Mouse (Mus musculus): ENCODE measurements around the gene Crat. TPM values are rescaled to one million over a fixed set of nuclear protein-coding genes. Genes with fewer than 3 reads are reported as not detected.
A peak's percentile ranks its signal among the peaks of the same experiment; 100 is the strongest.

Gene Crat
- polyA plus RNA-seq, 1 experiment from 2014 or later: 24.4 TPM

DNA sequence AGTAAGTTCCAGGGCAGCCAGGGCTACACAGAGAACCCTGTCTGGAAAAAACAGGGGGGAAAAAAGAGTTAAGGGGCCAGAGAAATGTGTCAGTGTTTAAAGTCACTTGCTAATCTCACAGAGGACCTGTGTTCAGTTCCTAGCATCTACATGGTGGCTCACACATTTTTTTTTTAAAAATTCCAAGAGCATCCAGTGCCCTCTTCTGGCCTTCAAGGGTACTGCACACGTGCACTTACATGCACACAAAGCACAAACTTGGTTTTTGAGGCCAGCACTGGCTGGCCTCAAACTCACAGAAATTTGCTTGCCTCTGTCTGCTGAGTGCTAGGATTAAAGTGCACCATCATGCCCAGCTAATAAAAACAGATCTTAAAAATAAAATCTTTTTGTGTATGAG lies 34.9 kb upstream of the Crat start:
- H3K4me3 ChIP-seq (replicated peaks): no peak overlapping the region
- no peak overlapping the region for H3K4me2 ChIP-seq
- 62% methylated on average over 1 of the region's 1 CpGs for WGBS
- peaks cover 8% of the 10 kb centered on the region for H3K9me3 ChIP-seq
- ATAC-seq (ENCODE audit: insufficient number of reproducible peaks, insufficient read depth, low FRiP score, low TSS enrichment, low read depth): no peak
- no peak overlapping the region for H3K9ac ChIP-seq (replicated peaks)
- H3K27me3 ChIP-seq: no peaks in the 10 kb centered on the region
- no peak overlapping the region for H3K27ac ChIP-seq
- H3K36me3 ChIP-seq: peaks cover 75% of the 10 kb centered on the region
- H3K4me1 ChIP-seq (replicated peaks): peaks cover 16% of the 10 kb centered on the region

DNA sequence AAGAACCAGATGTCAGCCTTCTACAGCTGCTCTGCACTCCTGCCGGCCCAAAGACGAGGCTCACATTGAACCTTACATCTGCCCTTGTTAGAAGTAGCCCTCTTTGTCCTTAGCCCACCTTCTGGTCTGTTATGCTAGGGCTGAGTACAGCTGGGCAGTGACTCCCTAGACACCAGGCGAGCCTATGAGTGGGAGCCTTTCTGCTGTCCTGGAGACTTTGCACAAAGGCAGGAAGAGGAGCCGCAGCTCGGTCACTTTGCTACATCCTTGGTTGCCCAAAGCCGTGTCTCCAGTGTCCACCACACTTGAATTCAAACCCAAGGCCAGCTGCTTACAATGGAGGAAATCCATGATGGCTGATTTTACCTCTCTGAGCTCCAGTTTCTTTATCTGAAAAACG lies 32.8 kb upstream of the Crat start:
- ATAC-seq (ENCODE audit: insufficient number of reproducible peaks, insufficient read depth, low FRiP score, low TSS enrichment, low read depth): no peak
- 86% methylated on average over 7 of the region's 7 CpGs for WGBS
- Histone ChIP-seq H3K36me3 (peaks cover 84% of the 10 kb centered on the region), H3K4me1 (replicated peaks) (peaks cover 37% of the 10 kb centered on the region), H3K4me2 (no peak overlapping the region), H3K4me3 (replicated peaks) (no peak overlapping the region), H3K27me3 (no peaks in the 10 kb centered on the region), H3K9me3 (peaks cover 8% of the 10 kb centered on the region), H3K9ac (replicated peaks) (no peak overlapping the region), H3K27ac (0 out of 2 replicates have a peak overlapping the region, but pooled peaks have one; percentile 4)

DNA sequence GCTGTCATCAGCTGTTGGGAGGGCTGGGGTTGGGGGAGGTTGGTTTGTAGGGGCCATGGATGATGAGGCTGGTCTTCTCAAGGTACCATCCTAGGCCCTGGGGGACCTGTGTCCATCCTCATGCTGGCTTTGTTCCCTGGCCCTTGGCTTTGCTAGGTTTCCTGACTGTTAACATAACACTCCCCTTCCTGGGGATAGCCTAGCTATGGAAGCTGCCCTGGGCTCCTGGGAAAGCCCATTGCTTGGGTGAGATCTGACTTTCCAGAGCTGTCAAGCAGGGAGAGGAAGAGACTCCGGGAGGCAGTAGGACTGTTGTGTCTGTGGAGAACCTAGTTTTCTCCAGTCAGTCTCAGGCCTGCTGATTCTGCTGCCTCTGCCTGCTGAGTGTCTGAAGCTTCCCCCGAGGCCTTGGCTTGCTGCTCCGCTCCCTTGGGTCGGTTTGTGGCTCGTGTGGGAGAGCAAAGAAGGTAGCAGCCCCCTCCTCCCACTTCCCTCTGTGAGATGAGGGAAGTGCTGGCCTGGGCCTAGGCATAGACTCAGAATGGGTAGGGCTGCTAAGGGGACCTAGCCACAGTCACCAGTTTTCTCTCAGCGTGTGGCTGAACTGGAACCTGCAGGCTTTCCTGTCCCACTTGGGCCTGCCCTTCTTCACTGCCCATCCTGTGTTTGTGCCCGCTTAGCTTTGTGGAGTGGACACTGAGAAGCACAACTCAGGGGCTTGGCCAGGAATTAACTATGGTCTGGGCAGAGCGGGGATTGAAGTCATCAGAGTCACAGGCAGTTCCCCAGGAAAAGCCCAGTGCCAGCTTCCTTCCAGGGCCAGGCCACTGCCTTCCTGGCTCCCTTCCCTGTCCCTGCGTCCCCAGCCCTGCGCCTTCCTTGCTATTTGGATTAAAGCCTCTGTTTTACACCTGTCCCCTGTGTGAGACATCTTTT lies 31.5 kb upstream of the Crat start:
- WGBS: 85% methylated on average over 10 of the region's 10 CpGs
- Histone ChIP-seq H3K9ac (replicated peaks) (no peak overlapping the region), H3K9me3 (peaks cover 8% of the 10 kb centered on the region), H3K27ac (peak overlapping the region; percentile 36), H3K4me2 (no peak overlapping the region), H3K4me1 (replicated peaks) (peaks cover 50% of the 10 kb centered on the region), H3K36me3 (peaks cover 88% of the 10 kb centered on the region), H3K4me3 (replicated peaks) (no peak overlapping the region), H3K27me3 (no peaks in the 10 kb centered on the region)
- ATAC-seq (ENCODE audit: insufficient number of reproducible peaks, insufficient read depth, low FRiP score, low TSS enrichment, low read depth): no peak

DNA sequence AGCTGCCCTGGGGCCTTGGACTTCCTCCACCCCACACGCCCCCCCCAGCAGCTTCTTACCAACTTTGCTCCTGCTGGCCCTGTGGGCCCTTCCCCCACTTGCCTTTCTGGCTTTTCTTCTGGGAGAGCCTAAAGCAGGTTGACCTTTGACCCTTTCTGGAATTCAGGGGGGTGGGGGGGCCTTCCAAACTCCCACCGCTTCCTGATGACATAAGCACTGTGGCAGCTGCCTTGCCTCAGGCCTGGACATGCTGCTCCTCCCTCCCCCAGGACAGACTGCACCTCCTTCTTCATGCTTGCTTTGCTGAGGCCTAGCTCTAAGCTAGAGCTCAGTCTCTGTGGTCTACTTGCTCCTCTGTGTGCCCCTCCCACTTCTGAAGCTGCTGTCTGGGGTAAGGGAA lies 29.7 kb upstream of the Crat start:
- Histone ChIP-seq H3K27ac (peak overlapping the region; percentile 100), H3K9ac (replicated peaks) (peak overlapping the region; percentile 44), H3K4me3 (replicated peaks) (no peak overlapping the region), H3K27me3 (no peaks in the 10 kb centered on the region), H3K9me3 (peaks cover 4% of the 10 kb centered on the region), H3K4me2 (0 out of 2 replicates have a peak overlapping the region, but pooled peaks have one; percentile 8), H3K36me3 (peaks cover 82% of the 10 kb centered on the region), H3K4me1 (replicated peaks) (peaks cover 60% of the 10 kb centered on the region)
- no peak for ATAC-seq (ENCODE audit: insufficient number of reproducible peaks, insufficient read depth, low FRiP score, low TSS enrichment, low read depth)
- 34% methylated on average over 2 of the region's 2 CpGs for WGBS

DNA sequence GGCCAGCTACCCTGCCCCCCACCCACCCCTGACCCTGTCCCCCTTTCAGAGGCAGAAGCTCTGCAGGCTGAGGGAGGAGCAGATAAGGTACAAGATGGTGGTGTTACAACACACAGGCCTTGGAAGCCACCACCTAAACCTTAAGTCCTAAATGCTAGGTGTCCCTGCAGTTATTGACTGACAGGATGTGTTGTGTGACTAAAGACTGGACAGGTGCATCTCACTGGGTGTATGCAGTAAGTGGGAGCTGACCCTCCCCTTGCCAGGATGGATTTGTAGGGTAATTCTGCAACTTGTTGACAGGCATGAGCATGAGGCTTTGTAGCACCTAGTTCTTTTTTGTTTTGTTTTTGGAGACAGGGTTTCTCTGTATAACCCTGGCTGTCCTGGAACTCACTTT lies 28.8 kb upstream of the Crat start:
- Histone ChIP-seq H3K36me3 (peaks cover 82% of the 10 kb centered on the region), H3K27ac (peak overlapping the region; percentile 100), H3K4me1 (replicated peaks) (peaks cover 69% of the 10 kb centered on the region), H3K4me2 (0 out of 2 replicates have a peak overlapping the region, but pooled peaks have one; percentile 4), H3K9ac (replicated peaks) (0 out of 2 replicates have a peak overlapping the region, but pooled peaks have one; percentile 27), H3K27me3 (no peaks in the 10 kb centered on the region), H3K9me3 (no peaks in the 10 kb centered on the region; the same call in 1 of the 2 replicates), H3K4me3 (replicated peaks) (no peak overlapping the region)
- no peak for ATAC-seq (ENCODE audit: insufficient number of reproducible peaks, insufficient read depth, low FRiP score, low TSS enrichment, low read depth)

DNA sequence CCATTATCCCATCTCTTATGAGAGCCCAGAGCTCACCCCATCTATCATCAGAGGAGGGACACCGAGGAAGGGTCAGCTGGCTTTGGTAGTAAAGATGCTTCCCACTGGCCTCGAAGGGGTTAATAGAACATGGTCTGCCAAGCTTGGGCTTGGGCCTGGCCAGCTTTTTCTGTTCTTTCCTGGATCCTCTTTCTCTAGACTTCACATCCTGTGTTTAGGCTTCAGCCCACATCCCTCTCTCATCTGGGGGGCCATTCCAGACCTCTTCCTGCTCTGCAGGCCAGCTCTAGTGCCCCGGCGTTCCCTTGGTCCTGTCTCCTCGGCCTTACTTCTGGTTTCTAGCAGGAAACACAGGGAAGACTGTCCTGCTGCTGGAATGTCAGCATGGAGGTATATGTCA lies 28.4 kb upstream of the Crat start:
- Histone ChIP-seq H3K9ac (replicated peaks) (0 out of 2 replicates have a peak overlapping the region, but pooled peaks have one; percentile 27), H3K4me1 (replicated peaks) (peaks cover 71% of the 10 kb centered on the region), H3K4me2 (peak overlapping the region; percentile 4; the same call in 1 of the 2 replicates), H3K36me3 (peaks cover 82% of the 10 kb centered on the region), H3K27me3 (no peaks in the 10 kb centered on the region), H3K9me3 (no peaks in the 10 kb centered on the region), H3K4me3 (replicated peaks) (no peak overlapping the region), H3K27ac (peak overlapping the region; percentile 100)
- no peak for ATAC-seq (ENCODE audit: insufficient number of reproducible peaks, insufficient read depth, low FRiP score, low TSS enrichment, low read depth)
- WGBS: 79% methylated on average over 5 of the region's 5 CpGs

DNA sequence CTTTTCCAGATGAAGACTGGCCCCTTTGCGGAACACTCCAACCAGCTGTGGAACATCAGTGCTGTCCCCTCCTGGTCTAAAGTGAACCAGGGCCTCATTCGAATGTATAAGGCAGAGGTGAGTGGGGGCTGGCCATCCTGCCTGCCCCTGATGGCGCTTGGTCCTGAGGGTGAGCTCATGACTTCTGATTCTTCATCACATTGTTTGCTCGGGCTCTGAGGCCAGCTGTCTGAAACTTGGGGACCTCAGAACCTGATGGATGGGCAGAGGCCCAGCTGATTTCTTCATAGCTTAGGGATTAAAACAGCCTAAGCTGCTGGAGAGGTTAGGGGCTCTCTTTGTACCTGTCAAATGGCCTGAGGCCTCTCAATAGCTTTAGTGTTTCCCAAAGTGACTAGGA lies 27.7 kb upstream of the Crat start:
- peaks cover 71% of the 10 kb centered on the region for H3K4me1 ChIP-seq (replicated peaks)
- H3K4me3 ChIP-seq (replicated peaks): no peak overlapping the region

DNA sequence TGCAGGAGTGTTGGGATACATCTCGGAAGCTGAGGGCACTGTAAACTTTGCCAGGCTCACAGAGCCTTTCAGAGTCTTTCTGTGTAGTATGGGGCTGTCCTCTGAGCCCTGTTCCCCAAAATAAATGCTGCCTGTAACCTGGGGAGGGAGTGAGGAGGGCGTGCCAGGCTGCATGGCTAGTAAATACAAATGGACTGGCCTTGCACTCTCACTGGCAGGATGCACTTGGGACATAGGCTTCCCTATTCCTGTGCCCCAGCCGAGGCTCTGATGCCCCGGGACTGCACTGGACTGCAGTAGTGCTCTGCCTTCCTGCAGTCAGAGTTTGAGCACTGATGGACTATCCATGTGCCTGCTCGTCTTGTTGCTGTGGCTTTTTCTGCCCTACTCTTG lies 26.9 kb upstream of the Crat start:
- peak overlapping the region; percentile 52 for H3K9ac ChIP-seq (replicated peaks)
- no peaks in the 10 kb centered on the region for H3K9me3 ChIP-seq
- peaks cover 82% of the 10 kb centered on the region for H3K36me3 ChIP-seq
- H3K27ac ChIP-seq: peak overlapping the region; percentile 100
- ATAC-seq (ENCODE audit: insufficient number of reproducible peaks, insufficient read depth, low FRiP score, low TSS enrichment, low read depth): no peak
- H3K4me3 ChIP-seq (replicated peaks): peak overlapping the region; percentile 22
- peaks cover 71% of the 10 kb centered on the region for H3K4me1 ChIP-seq (replicated peaks)
- H3K27me3 ChIP-seq: no peaks in the 10 kb centered on the region
- peak overlapping the region; percentile 55 for H3K4me2 ChIP-seq
- WGBS: 50% methylated on average over 5 of the region's 5 CpGs

More for the DNA sequence above, 27.7 kb upstream of the Crat start:
- peak overlapping the region; percentile 100 for H3K27ac ChIP-seq
- H3K9me3 ChIP-seq: no peaks in the 10 kb centered on the region
- no peak for ATAC-seq (ENCODE audit: insufficient number of reproducible peaks, insufficient read depth, low FRiP score, low TSS enrichment, low read depth)
- peak overlapping the region; percentile 52; the same call in 1 of the 2 replicates for H3K9ac ChIP-seq (replicated peaks)
- no peak overlapping the region for H3K4me2 ChIP-seq
- no peaks in the 10 kb centered on the region for H3K27me3 ChIP-seq
- WGBS: 74% methylated on average over 4 of the region's 4 CpGs
- peaks cover 82% of the 10 kb centered on the region for H3K36me3 ChIP-seq

DNA sequence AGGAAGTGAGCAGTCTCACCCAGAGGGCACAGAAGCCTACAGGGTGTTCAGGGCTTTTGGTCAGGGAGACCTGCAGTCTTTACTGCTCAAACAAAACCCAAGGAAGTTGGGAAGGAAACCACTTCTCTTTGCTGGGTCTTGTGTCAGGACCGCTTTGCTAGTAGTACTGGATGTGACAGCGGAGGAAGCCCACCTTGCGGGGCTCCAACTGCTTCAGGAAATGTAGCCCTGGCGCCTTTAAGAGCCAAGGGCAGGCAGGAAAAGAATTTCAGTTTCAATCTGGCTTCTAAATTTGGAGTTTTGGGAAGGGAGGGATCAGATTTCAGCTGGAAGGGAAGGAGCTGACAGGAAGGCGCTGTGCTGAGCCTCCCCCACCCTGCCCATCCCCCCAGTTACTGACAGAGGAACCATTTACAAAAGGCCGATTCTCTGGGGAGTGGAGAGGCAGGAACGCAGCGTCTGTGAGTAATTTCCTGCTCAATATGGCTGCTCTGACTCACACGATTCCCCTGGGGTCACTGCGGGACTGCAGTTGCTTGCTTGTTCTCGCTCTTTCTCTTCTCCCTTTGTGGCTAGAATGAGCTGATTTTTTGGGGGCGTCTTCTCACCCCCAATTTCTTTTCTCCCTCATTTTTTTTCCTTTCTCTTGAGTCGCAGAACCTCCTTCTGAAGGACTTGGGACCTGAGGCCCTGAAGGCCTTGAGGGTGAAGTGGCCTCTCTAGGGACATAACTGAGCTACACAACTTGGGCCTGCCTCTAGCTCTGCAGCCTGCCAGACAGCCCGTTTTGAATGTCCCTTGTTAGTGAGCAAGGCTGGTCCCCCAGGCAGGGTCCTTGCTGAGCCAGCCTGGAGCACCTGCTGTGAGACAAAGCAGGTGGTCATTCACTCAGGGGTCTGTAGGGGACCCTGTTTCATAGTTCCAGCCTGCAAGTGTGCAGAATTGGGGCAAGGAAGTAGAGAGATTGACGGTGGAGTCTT lies 26.2 kb upstream of the Crat start:
- peaks cover 80% of the 10 kb centered on the region for H3K36me3 ChIP-seq

DNA sequence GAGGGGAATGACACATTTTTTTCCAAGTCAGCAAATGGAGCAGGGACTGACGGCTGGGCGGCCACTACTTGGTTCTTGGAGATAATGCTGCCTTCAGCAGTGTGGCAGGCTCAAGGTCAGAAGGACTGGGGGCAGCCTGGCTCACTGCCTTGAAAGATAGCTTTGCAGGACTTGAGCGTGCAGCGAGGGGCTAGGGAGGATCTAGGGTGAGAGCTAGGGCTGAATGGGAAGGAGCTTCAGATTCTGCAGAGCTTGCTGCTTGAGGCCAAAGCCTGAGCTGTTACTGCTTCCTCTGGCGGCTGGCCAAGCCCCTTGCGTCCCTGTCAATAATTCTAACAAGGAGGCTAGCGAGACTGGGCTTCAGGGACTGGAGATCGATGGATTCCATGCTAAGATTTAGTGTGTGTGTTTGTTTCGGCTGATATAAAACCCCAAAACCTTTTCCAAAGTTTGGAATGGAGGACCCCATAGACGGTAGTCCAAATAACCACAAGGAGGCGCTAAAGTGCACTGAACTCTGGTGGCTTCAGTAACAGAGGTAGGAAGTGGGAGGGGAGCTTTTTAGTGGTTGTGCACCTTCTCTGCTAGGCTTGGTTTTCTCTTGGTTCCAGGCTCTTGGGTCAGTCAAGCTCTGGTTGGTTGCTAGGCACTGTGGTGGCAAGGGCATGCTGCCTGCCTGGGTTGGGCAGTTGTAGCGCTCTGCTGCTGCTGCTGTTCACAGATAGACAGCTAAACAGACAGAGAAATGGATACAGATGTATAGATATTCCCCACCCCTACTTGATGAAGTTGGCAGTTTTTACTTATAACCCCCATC lies 25.3 kb upstream of the Crat start:
- H3K4me3 ChIP-seq (replicated peaks): peak overlapping the region; percentile 22
- WGBS: 13% methylated on average over 12 of the region's 12 CpGs
- H3K4me2 ChIP-seq: peak overlapping the region; percentile 55
- peaks cover 79% of the 10 kb centered on the region for H3K36me3 ChIP-seq
- H3K4me1 ChIP-seq (replicated peaks): peaks cover 65% of the 10 kb centered on the region
- peak overlapping the region; percentile 52 for H3K9ac ChIP-seq (replicated peaks)
- no peaks in the 10 kb centered on the region for H3K27me3 ChIP-seq
- peak overlapping the region; percentile 100 for H3K27ac ChIP-seq
- H3K9me3 ChIP-seq: no peaks in the 10 kb centered on the region
- peak; percentile 34 for ATAC-seq (ENCODE audit: insufficient number of reproducible peaks, insufficient read depth, low FRiP score, low TSS enrichment, low read depth)

More for the DNA sequence above, 26.2 kb upstream of the Crat start:
- Histone ChIP-seq H3K9me3 (no peaks in the 10 kb centered on the region), H3K27ac (peak overlapping the region; percentile 100), H3K4me1 (replicated peaks) (peaks cover 71% of the 10 kb centered on the region), H3K9ac (replicated peaks) (peak overlapping the region; percentile 52), H3K4me2 (peak overlapping the region; percentile 55), H3K4me3 (replicated peaks) (peak overlapping the region; percentile 22), H3K27me3 (no peaks in the 10 kb centered on the region)
- 2% methylated on average over 15 of the region's 15 CpGs for WGBS
- ATAC-seq (ENCODE audit: insufficient number of reproducible peaks, insufficient read depth, low FRiP score, low TSS enrichment, low read depth): peak; percentile 89

Measured in limb, embryonic 12.5 days (tissue).